In the genomic region with DNA sequence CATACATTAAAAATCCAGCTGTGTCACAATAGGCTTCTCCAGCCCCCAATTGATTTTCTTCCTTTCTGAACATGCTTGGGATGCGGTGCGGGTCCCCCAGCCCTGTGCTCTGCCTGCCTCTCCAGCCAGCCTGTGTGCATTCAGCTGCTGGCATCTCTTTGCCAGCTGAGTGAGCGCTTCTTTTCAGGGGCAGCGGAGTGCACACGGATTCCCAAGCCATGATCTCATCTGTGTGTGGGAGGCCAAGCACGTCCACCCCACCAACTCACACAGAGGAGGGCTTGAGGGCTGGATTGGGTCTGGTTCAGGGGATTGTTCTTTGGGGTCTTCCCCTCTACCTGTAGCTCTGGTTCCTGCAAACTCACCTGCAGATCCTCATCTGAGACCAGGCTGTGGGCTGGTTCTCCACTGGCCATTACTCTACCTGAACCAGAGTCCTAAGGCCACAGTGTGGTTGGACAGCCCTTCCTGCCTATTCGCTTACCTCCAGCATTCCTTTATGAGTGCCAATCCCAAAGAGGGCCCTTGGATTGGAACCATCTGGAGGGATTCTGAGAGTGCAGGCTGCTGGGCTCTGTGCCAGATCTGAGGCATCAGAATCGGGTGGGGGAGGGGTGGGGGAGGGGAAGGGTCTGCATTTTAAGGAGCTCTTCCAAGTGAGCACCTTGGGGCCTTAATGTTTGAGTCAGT, we compare ENCODE assay signal across 11 mouse cellular contexts. TPM values are rescaled to one million over a fixed set of nuclear protein-coding genes. Genes with fewer than 3 reads are reported as not detected.
A peak's percentile ranks its signal among the peaks of the same experiment; 100 is the strongest.
DNase-seq lines count a peak whose midpoint lies in the region; ATAC-seq lines count a peak whose summit lies in the region.
"Had no signal": no experiment of that assay in that cellular context is flagged by ENCODE, and none has a peak within 500 bp of the region (broad histone marks: within the 10 kb centered on the region; RNA-seq: fewer than 3 reads in every experiment).

No protein-coding gene starts in this region.

- ATAC-seq in forebrain, embryonic 12.5 days (ENCODE audit: low FRiP score): peak; percentile 76
- ATAC-seq in limb, embryonic 12.5 days (ENCODE audit: insufficient number of reproducible peaks, insufficient read depth, low FRiP score, low TSS enrichment, low read depth): peak; percentile 54; the same call in 1 of the 2 replicates

- H3K9ac ChIP-seq in forebrain, embryonic 12.5 days: no peak overlapping the region
- H3K9ac ChIP-seq in limb, embryonic 12.5 days (replicated peaks): no peak overlapping the region

- 10% methylated on average over 8 of the region's 8 CpGs for WGBS in forebrain, embryonic 12.5 days
- WGBS in limb, embryonic 12.5 days: 49% methylated on average over 8 of the region's 8 CpGs

- peak; percentile 69 to 71 for DNase-seq in right cerebral cortex, postnatal 10 days (ENCODE audit: low spot score in 2 of 2)
- no peak for DNase-seq in right cerebral cortex, adult 18-20 months
- peak; percentile 92 for DNase-seq in retina, postnatal 1 day
- DNase-seq in ovary, postnatal 36 days (ENCODE audit: low spot score): no peak
- no peak for DNase-seq in liver
- DNase-seq in lung, postnatal 36 days: no peak
- DNase-seq: layer of hippocampus, adult 9-11 months; thymus, adult 18-20 months had no signal

- no peaks in the 10 kb centered on the region for H3K27me3 ChIP-seq in forebrain, embryonic 12.5 days
- H3K27me3 ChIP-seq in limb, embryonic 12.5 days: 0 out of 2 replicates have a peak, but pooled peaks cover 4% of the 10 kb centered on the region

- H3K27ac ChIP-seq in forebrain, embryonic 12.5 days: peak overlapping the region; percentile 92
- H3K27ac ChIP-seq in limb, embryonic 12.5 days: peak overlapping the region; percentile 76

- H3K9me3 ChIP-seq in forebrain, embryonic 12.5 days: 0 out of 2 replicates have a peak, but pooled peaks cover 2% of the 10 kb centered on the region
- H3K9me3 ChIP-seq in limb, embryonic 12.5 days: 0 out of 2 replicates have a peak, but pooled peaks cover 6% of the 10 kb centered on the region

- H3K4me2 ChIP-seq in forebrain, embryonic 12.5 days: peak overlapping the region; percentile 33
- peak overlapping the region; percentile 8; the same call in 1 of the 2 replicates for H3K4me2 ChIP-seq in limb, embryonic 12.5 days

- H3K4me1 ChIP-seq in forebrain, embryonic 12.5 days: peaks cover 88% of the 10 kb centered on the region
- peaks cover 50% of the 10 kb centered on the region for H3K4me1 ChIP-seq in limb, embryonic 12.5 days (replicated peaks)

- no peak overlapping the region for H3K4me3 ChIP-seq in forebrain, embryonic 12.5 days (replicated peaks)
- no peak overlapping the region for H3K4me3 ChIP-seq in limb, embryonic 12.5 days (replicated peaks)
- H3K4me3 ChIP-seq: erythroblast, embryonic 14.5 days had no signal

- H3K36me3 ChIP-seq in forebrain, embryonic 12.5 days (replicated peaks): 0 out of 2 replicates have a peak, but pooled peaks cover 8% of the 10 kb centered on the region
- no peaks in the 10 kb centered on the region for H3K36me3 ChIP-seq in limb, embryonic 12.5 days

RNA-seq across cellular contexts. Expression of a gene that starts 55.9 kb away (rescaled TPM):
- 55.7 and 59.5 TPM in 2 replicates for polyA plus RNA-seq in forebrain, embryonic 12.5 days (2016; fragmentation: Nextera tagmentation; extraction: Ambion mirVana)
- polyA plus RNA-seq in limb, embryonic 12.5 days (2016; fragmentation: Nextera tagmentation; extraction: Ambion mirVana): 9.4 and 10.0 TPM in 2 replicates

Comparison
In these comparisons a context has a peak if more than half of its experiments do, and no peak if none do; other contexts are left out.
1. DNase-seq: peak in right cerebral cortex, postnatal 10 days (2 of 2) and retina, postnatal 1 day (single experiment); none in right cerebral cortex, adult 18-20 months (single experiment), ovary, postnatal 36 days (single experiment), liver (single experiment) and lung, postnatal 36 days (single experiment).